Mouse (Mus musculus): ENCODE measurements at regions not wholly inside any gene's neighbourhood (a gene's known extent, or its start where the extent isn't known, plus 50 kb on each side); places are given as distances from the start of the nearest gene placed in this dataset.
A peak's percentile ranks its signal among the peaks of the same experiment; 100 is the strongest.

DNA sequence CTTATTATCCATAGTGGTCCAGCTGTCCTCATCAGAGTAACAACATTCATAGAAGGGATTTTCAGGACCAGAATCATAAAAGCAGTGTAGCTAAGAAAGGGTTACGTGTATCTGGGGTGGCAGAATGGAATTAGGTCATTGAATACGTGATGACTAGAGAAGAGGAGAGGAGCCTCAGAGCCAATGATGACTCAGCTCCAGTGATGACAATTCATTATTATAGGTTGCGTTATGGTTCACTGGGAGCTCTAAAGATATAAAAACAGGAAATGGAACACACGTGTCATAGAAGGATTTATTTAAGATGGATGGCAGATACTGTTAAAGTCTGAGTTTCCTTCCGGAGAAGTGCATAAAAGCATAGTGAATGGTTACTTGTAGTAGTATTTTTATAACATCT, 291.6 kb downstream of the Isl1 start:
- DNase-seq (ENCODE audit: low spot score in 2 of 2), result no peak

DNA sequence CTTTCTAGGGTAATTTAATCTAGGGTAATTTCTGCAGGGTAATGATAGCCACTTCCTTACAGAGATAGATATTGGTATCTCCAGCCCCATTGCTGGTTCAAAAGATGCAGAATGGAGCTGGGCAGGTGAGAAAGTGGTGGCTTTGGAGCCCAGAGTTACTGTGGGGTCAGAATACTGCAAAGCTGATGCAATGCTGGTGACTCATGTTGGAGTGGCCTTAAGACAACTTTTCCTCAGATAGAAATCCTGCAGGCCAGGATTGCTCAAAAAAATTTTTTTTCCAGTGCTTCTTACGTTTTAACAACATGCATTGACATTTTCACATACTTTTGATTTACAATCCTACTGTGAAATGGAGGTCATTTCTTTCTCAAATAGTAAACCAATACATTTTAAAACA, 305.8 kb downstream of the Isl1 start:
- no peak for DNase-seq (ENCODE audit: low spot score in 2 of 2)

DNA sequence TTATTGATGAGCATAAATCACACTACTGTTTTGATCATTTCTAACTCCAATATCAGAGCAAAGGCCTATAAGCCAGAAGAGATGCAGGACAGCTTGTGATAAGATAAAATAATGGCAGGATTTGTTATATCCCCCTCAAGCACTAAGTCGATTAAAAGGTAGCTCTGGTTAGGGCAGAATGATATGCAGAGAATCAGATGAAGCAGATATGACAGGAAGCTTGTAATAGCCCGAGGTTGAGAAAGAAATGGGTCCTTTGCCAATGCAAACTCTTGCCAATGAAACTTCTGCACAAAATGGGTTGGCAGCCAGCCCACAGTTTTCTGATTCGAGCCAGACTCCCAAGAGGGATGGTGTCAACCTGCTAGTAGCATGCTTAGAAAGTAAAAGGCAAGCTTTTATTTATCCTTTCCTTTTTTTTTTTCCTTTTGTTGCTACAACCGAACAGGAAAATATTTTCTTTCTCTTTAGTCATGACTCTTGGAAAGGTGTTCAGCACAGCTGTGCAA, 307.0 kb downstream of the Isl1 start:
- peak; percentile 61 to 75 for DNase-seq (ENCODE audit: low spot score in 2 of 2)

DNA sequence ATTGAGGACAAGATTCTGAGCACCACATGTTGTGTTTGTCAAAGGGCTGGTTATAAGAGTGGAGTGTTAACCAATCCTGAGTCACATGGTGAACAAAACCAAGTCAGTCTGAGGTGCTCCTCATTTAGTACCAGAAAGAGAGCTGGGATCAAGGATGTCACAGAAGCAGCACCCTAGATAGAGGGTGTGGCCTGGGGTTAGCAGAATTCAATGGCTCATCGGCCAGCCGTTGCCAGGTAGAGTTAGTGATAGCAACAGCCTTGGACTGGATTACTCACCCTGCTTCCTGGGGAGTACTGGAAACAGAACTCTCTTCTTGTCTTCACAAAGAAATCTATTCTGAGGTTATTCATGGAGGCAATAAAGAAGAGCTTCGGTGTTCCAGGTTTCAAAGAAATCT, 318.9 kb downstream of the Isl1 start:
- no peak for DNase-seq (ENCODE audit: low spot score in 2 of 2)

DNA sequence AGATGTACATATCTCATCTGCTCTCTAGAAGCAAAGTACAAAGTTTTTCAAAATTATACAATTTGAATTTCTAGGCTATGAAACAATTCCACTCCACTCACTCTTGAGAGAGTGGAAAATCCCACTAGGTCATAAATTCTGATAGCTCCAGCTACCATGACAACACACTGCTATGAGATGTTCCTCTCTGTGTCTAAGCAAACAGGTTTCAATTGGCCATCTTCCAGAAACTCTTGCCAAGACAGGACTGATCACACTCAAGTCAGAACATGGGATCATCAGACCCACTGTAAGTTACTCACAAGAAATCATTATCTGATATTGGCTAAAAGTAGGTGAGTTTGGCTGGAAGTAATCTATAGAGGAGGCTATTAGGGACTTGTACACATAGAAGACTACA, 320.4 kb downstream of the Isl1 start:
- no peak for DNase-seq (ENCODE audit: low spot score in 2 of 2)

DNA sequence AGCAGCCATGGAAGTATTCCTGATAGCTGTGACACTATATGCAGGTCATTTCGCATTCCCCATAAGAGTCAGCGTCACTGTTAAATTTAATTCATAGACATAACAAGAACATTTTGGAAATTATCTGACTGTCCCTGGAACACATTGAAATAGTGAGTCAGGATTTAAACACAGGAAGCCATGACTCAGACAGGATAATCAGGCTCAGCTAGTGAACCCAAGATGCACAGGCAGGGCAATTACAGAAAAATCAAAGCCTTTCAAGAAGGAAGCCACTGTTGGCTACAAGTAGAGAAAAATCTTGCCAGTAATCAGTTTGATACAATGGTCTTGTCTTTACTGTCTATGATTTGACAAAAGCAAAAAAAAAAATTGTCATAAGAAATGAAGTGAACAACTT, 323.2 kb downstream of the Isl1 start:
- no peak for DNase-seq (ENCODE audit: low spot score in 2 of 2)

DNA sequence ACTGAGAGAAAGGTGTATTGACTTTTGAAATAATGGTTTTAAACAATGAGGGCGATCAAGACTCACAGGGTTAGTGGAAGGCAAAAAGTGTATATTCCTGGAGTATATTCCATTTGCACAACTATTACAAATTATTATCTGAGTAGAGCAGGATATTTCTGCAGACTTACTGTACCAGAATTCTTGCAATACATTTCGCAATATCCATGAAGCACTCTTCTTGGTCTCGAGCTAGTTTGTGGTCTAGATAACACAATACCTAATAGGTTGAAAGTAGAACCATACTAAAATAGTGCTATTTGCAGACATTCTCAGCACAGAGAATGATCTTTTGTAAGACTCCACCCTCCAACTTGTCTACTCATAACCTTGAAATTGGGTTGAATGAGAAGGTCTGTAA, 323.8 kb downstream of the Isl1 start:
- no peak for DNase-seq (ENCODE audit: low spot score in 2 of 2)

DNA sequence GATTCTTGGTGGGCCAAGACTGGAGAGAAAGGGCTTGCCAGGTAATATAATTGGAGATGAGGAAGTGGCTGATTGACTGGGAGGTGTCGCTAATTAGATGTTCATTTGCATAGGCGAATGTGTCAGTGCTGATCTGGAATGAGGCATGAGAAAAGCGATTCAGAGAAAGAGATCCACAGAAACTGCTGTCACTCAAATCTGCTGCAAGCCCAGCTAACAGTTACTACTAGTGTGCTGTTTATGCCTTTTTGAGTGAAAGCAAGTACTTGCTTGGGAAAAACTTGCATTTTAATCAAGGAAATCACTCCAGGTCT, 331.6 kb downstream of the Isl1 start:
- no peak for DNase-seq (ENCODE audit: low spot score in 2 of 2)

DNA sequence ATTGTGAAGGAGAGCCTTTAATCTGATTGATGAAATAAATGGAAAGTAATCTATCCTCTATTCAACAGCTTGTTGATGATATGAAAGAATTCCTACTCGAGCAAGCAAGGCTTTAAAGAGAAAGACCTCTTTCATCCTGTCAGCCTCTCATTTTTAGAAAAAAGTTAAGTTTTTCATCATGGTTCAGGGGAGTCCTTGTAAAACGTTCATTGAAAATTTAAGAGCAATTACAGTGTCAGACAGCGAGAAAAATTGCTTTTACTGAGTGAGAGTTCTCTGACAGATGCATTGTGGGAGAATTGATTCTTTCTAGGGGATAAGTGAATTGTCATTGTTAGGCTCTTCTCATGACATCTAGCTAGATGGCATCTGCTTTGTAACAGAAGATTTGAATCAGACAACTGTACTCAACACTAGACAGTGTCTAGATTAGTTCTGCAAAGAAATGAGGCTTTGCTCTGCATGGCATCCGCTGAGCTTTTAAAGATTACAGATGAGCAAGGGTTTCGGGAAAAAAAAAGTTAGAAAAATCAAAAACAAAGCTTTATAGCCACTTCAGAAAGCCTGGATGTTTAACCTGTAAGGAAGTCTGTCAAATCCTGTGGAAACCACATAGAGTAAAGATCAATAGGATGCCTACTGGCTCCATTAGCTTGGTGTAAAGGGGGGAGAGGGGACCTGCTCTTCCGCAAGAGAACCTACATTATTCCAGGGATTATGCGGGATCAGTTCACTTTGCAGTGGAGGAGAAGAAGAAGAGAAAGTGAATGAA, 332.2 kb downstream of the Isl1 start:
- DNase-seq (ENCODE audit: low spot score in 2 of 2), result no peak
